Mouse (Mus musculus): ENCODE data around the gene Nacad. TPM values are rescaled to one million over a fixed set of nuclear protein-coding genes. Genes with fewer than 3 reads are reported as not detected.

The Nacad gene
- polyA plus RNA-seq, 1 experiment from 2014 or later, result 2.5 TPM

DNA sequence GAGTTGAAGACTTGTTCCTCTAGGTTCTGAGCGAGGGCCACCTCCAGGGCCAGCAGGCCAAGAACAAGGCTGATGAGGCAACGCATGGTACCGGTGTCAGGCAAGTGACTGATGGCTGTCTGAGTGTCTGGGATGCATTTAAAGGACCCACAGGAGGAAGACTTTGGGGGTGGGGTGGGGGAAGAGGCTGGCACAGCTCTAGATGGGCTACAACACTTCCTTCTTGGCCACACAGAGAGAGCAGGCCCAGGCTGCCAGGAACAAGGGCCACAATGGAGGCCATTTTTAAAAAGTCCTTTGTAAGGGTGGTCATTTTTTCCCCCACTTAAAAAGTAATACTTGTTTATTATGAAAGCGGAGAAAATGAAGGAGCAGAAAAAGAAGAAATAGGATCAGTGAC lies 32.7 kb upstream of the Nacad start, which contains the start of gene Wap:
Wap (minus strand) TSS at position 101 of the 400 bp plus-strand sequence.
- WGBS, result 89% methylated on average over 4 of the region's 4 CpGs
- no peak within 1 kb of the TSS for H3K27ac ChIP-seq (ENCODE audit: low read depth)
- DNase-seq (no peak), ATAC-seq (ENCODE audit: insufficient read depth) (no peak)
- H3K9ac ChIP-seq, result no peak within 1 kb of the TSS
- H3K27me3 ChIP-seq (ENCODE audit: insufficient read depth, low read length), result no peaks in the 10 kb centered on the region
- H3K4me1 ChIP-seq (ENCODE audit: insufficient read depth), result no peaks in the 10 kb centered on the region
- H3K4me2 ChIP-seq, result no peak within 1 kb of the TSS
- no peak within 1 kb of the TSS for H3K4me3 ChIP-seq (ENCODE audit: low read depth, low read length)
- no peak for TF ChIP-seq CTCF (IDR thresholded peaks at IDR 0.05; ENCODE audit: low read depth)
- no peaks in the 10 kb centered on the region for H3K9me3 ChIP-seq (ENCODE audit: low read depth, low read length)
- H3K36me3 ChIP-seq (ENCODE audit: insufficient read depth), result no peaks in the 10 kb centered on the region

DNA sequence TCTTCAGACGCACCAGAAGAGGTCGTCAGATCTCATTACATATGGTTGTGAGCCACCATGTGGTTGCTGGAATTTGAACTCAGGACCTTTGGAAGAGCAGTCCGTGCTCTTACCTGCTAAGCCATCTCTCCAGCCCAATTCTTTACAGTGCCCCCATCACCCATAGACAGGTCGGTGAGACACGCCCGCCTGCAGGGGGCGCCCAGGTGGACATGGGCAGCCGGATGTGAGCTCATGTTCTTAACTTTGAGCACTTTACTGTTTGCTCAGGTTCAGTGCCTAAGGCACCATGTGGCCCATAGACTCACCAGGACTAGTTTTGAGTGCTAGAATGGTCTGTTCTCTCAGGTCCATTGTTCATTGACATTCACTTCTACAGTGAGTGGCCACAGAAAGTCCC lies 30.3 kb upstream of the Nacad start:
- Histone ChIP-seq H3K4me2 (no peak overlapping the region), H3K36me3 (ENCODE audit: insufficient read depth) (no peaks in the 10 kb centered on the region), H3K9ac (no peak overlapping the region), H3K27me3 (ENCODE audit: insufficient read depth, low read length) (no peaks in the 10 kb centered on the region), H3K9me3 (ENCODE audit: low read depth, low read length) (no peaks in the 10 kb centered on the region), H3K4me3 (ENCODE audit: low read depth, low read length) (no peak overlapping the region), H3K27ac (ENCODE audit: low read depth) (no peak overlapping the region), H3K4me1 (ENCODE audit: insufficient read depth) (no peaks in the 10 kb centered on the region)
- no peak for DNase-seq
- no peak for ATAC-seq (ENCODE audit: insufficient read depth)
- TF ChIP-seq CTCF (IDR thresholded peaks at IDR 0.05; ENCODE audit: low read depth), result peak; percentile 17; the same call in 1 of the 2 replicates
- 70% methylated on average over 8 of the region's 8 CpGs for WGBS

DNA sequence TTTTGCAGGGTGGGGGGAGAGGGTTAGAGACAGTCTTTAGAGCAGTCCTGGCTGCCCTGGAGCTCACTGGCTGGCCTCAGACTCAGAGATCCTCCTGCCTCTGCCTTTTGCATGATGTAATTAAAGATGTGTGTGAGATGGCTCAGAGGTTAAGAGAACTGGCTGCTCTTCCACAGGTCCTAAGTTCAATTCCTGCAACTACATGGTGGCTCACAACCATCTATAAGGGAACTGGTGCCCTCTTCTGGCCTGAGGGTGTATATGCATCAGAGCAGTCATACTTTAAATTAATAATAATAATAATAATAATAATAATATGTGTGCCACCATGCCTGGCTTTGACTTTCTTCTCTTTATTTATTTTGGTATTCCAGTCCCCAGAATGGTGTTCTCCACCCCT lies 23.8 kb upstream of the Nacad start:
- DNase-seq, result peak; percentile 60
- peak; percentile 48 for TF ChIP-seq CTCF (IDR thresholded peaks at IDR 0.05; ENCODE audit: low read depth)
- no peaks in the 10 kb centered on the region for H3K9me3 ChIP-seq (ENCODE audit: low read depth, low read length)
- peaks cover 10% of the 10 kb centered on the region; the same call in 1 of the 2 replicates for H3K4me1 ChIP-seq (ENCODE audit: insufficient read depth)
- H3K36me3 ChIP-seq (ENCODE audit: insufficient read depth), result 0 out of 2 replicates have a peak, but pooled peaks cover under 1% of the 10 kb centered on the region
- no peak overlapping the region for H3K4me3 ChIP-seq (ENCODE audit: low read depth, low read length)
- ATAC-seq (ENCODE audit: insufficient read depth), result no peak
- H3K9ac ChIP-seq, result no peak overlapping the region
- H3K27ac ChIP-seq (ENCODE audit: low read depth), result no peak overlapping the region
- H3K27me3 ChIP-seq (ENCODE audit: insufficient read depth, low read length), result no peaks in the 10 kb centered on the region
- no peak overlapping the region for H3K4me2 ChIP-seq

GRCm38 (mm10) chr11:6628568-6628967 lies 22.7 kb upstream of the Nacad start:
- Histone ChIP-seq H3K4me3 (ENCODE audit: low read depth, low read length) (no peak overlapping the region), H3K9ac (no peak overlapping the region), H3K4me2 (no peak overlapping the region), H3K36me3 (ENCODE audit: insufficient read depth) (peaks cover 11% of the 10 kb centered on the region), H3K9me3 (ENCODE audit: low read depth, low read length) (no peaks in the 10 kb centered on the region), H3K4me1 (ENCODE audit: insufficient read depth) (peaks cover 12% of the 10 kb centered on the region; the same call in 1 of the 2 replicates), H3K27ac (ENCODE audit: low read depth) (no peak overlapping the region), H3K27me3 (ENCODE audit: insufficient read depth, low read length) (no peaks in the 10 kb centered on the region)
- TF ChIP-seq CTCF (IDR thresholded peaks at IDR 0.05; ENCODE audit: low read depth), result peak; percentile 73
- ATAC-seq (ENCODE audit: insufficient read depth) (0 out of 2 replicates have a peak, but pooled peaks have one; percentile 23), DNase-seq (peak; percentile 65)
- WGBS, result 22% methylated on average over 4 of the region's 4 CpGs

- no peaks in the 10 kb centered on the region for H3K27me3 ChIP-seq (ENCODE audit: insufficient read depth, low read length)
- no peak overlapping the region for H3K4me3 ChIP-seq (ENCODE audit: low read depth, low read length)
- ATAC-seq (ENCODE audit: insufficient read depth) (no peak), DNase-seq (no peak)
- peaks cover 19% of the 10 kb centered on the region for H3K36me3 ChIP-seq (ENCODE audit: insufficient read depth)
- 76% methylated on average over 4 of the region's 4 CpGs for WGBS
- H3K4me1 ChIP-seq (ENCODE audit: insufficient read depth), result peaks cover 12% of the 10 kb centered on the region; the same call in 1 of the 2 replicates
- 0 out of 2 replicates have a peak overlapping the region, but pooled peaks have one; percentile 4 for H3K27ac ChIP-seq (ENCODE audit: low read depth)
- no peak overlapping the region for H3K9ac ChIP-seq
- TF ChIP-seq CTCF (IDR thresholded peaks at IDR 0.05; ENCODE audit: low read depth), result no peak
- no peak overlapping the region for H3K4me2 ChIP-seq
- H3K9me3 ChIP-seq (ENCODE audit: low read depth, low read length), result no peaks in the 10 kb centered on the region
Measured at GRCm38 (mm10) chr11:6627731-6628130, 21.9 kb upstream of the Nacad start.

DNA sequence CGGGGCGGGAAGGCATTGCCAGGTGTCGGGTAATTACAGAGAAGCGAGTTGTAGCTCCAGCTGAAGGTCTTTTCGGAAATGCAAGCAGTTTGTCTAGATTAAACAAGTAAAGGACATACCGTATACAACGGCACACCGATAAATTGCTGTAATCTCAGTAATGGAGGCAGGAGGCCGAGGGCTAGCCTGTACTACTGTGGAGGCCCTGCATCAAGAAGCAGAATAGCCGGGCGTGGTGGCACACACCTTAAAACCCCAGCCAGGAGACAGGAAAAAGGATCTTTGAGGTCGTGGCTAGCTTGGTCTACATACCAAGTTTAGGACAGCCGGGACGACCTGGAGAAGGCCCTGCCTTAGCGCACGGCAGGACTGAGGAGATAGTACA lies 20.5 kb upstream of the Nacad start:
- Histone ChIP-seq H3K36me3 (ENCODE audit: insufficient read depth) (peaks cover 31% of the 10 kb centered on the region), H3K9ac (peak overlapping the region; percentile 69), H3K4me3 (ENCODE audit: low read depth, low read length) (peak overlapping the region; percentile 76), H3K9me3 (ENCODE audit: low read depth, low read length) (no peaks in the 10 kb centered on the region), H3K4me2 (peak overlapping the region; percentile 94), H3K27me3 (ENCODE audit: insufficient read depth, low read length) (no peaks in the 10 kb centered on the region), H3K27ac (ENCODE audit: low read depth) (peak overlapping the region; percentile 84), H3K4me1 (ENCODE audit: insufficient read depth) (peaks cover 12% of the 10 kb centered on the region; the same call in 1 of the 2 replicates)
- ATAC-seq (ENCODE audit: insufficient read depth), result peak; percentile 12
- no peak for DNase-seq
- 9% methylated on average over 16 of the region's 16 CpGs for WGBS
- no peak for TF ChIP-seq CTCF (IDR thresholded peaks at IDR 0.05; ENCODE audit: low read depth)

DNA sequence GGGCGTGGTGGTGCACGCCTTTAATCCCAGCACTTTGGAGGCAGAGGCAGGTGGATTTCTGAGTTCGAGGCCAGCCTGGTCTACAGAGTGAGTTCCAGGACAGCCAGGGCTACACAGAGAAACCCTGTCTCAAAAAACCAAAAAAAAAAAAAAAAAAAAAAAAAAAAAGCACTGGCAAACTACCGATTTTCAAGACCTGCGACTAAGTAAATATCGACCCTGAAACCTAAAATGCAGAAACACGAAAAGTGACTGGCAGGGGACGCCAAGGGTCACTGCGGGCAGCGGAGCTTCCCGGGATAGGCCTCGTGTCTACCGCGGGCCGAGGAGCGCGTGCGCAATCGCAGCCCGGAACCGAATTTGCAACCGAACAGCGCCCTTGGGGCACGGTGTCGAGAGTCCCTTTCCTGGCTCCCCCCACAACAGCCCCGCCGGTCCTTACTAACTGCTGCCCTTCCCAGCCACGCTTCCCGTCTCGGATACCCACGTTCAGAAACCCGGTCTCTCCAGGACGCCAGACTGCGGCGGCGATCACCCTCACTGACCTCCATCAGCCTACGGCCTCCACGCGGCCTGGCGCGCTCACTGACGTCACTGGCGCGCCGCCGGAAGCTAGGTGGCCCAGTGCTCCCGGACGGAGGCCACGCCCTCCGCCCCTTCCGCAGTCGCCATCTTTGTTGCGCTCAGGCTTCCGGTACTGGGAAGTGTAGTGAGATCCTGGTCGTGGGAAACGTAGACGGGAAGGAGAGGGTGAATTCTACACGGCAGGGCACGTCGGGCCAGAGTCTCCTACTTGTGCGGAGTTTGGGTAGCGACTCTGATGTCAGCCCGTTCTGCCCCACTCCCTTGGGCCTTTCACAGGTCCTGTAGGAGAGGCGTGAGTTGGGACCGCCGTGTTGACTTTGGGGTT lies 19.9 kb upstream of the Nacad start, which contains the start of gene Tbrg4:
Tbrg4 (minus strand) TSS at position 590 of the 910 bp plus-strand sequence.
- peaks cover 37% of the 10 kb centered on the region for H3K36me3 ChIP-seq (ENCODE audit: insufficient read depth)
- DNase-seq, result peak; percentile 99
- H3K27me3 ChIP-seq (ENCODE audit: insufficient read depth, low read length), result no peaks in the 10 kb centered on the region
- peak within 1 kb of the TSS; percentile 69 for H3K9ac ChIP-seq
- no peaks in the 10 kb centered on the region for H3K9me3 ChIP-seq (ENCODE audit: low read depth, low read length)
- peak within 1 kb of the TSS; percentile 76 for H3K4me3 ChIP-seq (ENCODE audit: low read depth, low read length)
- H3K4me1 ChIP-seq (ENCODE audit: insufficient read depth), result peaks cover 12% of the 10 kb centered on the region; the same call in 1 of the 2 replicates
- under 1% methylated on average over 66 of the region's 66 CpGs for WGBS
- TF ChIP-seq CTCF (IDR thresholded peaks at IDR 0.05; ENCODE audit: low read depth), result no peak
- peak within 1 kb of the TSS; percentile 94 for H3K4me2 ChIP-seq
- H3K27ac ChIP-seq (ENCODE audit: low read depth), result peak within 1 kb of the TSS; percentile 84
- ATAC-seq (ENCODE audit: insufficient read depth), result peak; percentile 95

Data from lung, embryonic 14.5 days (tissue).